Mouse (Mus musculus): ENCODE measurements at regions not wholly inside any gene's neighbourhood (a gene's known extent, or its start where the extent isn't known, plus 50 kb on each side); places are given as distances from the start of the nearest gene placed in this dataset.

- TF ChIP-seq CTCF (IDR thresholded peaks at IDR 0.05; ENCODE audit: control insufficient read depth, insufficient read depth, insufficient replicate concordance, low read depth, low read length) (no peak), POLR2A (IDR thresholded peaks at IDR 0.05; ENCODE audit: control insufficient read depth, low read depth, low read length) (no peak)
These were observed 251.3 kb upstream of the Jun start for GRCm38 (mm10) chr4:95303337-95303736.

Data from testis, adult 2 months (tissue).